Mouse (Mus musculus) cerebellum, adult 9-11 months (tissue): Measurements from ENCODE around the gene Pank3.

Source experiments
- DNase-seq: peaks from one replicate; pipeline ENCODE4 v3.0.0; 2022

The Pank3 gene

DNA sequence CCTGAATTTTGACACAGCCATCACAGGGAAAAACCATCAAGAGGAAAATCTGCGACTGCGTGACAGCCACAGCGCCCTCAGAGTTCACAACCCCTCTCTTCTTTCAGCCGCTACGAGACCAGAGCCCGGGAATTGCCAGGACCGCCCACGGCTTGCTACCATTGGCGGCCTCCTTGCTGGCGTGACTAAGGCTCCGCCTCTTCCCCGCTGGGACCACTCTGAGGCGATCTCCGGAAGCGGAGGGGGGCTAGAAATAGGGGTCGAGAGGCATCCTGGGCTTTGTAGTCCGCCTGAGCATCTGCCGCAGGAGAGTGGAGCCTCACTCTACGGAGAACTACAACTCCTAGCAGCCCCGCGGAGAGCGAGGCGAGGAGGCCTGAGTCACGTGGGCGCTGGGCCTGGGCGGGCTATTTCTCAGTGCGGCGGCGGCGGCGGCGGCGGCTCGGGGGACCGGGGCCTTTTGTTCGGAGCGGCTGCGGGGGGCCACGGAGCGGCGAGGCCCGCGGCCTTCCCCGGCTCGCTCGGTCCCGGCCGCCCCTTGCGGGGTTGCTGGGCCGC lies at the start of gene Pank3:
Gene Pank3 (plus strand): TSS at position 297 of the 558 bp plus-strand sequence.
- peak; percentile 99 for DNase-seq

DNA sequence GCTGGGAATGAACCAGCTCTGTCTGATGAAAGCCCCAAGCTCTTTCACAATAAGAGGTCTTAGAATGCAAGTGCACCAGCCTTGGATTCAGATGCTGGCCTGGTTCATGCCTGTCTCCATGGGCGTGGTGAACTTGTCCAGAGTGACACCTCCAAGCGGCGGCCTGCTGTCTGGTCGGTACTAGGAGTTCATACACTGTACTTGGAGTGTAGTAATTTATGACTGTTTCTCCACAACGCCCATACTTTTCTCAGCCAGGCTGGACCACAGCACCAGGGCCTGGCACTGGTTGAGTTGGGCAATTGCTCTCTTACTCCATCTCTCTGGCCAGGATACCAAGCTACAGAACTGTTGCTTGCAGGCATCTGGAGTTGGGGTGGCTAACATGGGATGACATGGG lies 45.4 kb upstream of the Pank3 start:
- no peak for DNase-seq

DNA sequence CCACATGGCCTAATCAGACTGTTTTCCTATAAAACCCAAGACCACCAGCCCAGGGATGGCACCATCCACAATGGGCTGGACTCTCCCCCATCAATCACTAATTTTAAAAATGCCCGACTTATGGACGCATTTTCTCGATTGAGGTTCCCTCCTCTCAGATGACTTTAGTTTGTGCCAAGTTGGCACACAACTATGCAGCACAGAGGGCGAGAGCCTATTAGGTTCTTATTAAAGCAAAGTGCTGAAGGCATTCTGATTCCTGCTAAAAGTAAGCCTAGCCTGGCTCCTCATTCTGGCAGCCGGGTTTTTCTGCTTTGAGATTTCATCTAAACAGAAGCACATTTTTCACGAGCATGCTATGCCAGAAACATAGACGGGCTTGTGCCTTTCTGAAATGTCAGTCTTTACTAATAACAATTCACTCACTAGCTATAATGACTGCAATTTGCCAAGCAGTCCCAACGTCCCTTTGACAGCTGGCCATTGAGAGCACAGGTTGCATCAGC lies 42.9 kb upstream of the Pank3 start:
- DNase-seq, result no peak

DNA sequence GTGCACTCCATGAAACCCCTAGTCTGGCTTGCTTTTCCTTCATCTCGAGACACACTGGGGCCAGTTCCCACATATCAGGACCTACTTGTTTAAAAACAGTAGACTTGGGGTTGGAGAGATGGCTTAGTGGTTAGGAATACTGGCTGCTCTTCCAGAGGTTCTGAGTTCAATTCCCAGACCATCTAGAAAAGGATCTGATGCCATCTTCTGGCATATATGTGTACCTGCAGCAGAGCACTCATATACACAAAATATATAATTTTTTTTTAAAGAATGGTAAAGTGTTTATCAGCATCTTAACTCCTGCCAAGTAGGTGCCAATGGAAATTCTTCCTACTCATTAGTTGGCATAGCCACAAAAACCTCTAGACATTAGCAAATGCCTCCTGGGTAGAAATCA lies 41.1 kb upstream of the Pank3 start:
- no peak for DNase-seq

DNA sequence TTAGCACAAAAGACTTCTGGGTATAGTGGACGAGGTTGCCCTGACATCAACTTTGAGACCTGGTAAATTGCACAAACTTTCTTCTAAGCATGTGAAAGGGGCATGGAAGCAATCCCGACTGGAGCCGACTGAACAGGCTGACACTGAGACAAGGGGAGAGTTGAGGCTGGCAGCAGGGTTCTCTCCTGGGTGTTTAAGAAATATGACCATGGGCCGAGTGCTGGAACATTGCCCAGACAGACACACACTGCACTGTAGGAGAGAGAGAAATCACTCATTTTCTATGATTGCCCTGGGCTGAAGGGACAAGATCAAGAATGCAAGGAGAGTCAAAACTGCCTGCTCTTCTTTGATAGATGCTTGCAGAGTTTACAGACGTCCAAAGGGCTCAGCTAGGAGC lies 40.1 kb upstream of the Pank3 start:
- DNase-seq, result no peak

DNA sequence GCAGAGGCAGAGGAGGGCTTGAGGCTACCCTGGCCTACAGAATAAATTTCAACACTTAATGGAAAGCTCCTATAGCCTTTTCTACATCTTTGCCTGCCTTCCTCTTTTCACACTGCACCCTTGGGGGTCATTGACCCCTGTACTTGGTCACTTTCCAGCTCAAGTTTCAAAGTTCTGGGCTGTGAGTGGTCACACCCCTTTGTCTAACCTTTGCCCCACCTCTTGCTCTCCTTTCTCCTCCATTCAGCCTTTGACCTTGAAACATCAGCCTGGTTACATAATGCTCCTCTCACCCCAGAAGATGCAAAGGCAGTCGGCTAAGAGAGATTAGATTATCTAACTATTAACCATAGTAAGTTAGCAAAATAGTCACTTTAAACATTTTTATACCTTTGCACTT lies 36.9 kb upstream of the Pank3 start:
- no peak for DNase-seq

DNA sequence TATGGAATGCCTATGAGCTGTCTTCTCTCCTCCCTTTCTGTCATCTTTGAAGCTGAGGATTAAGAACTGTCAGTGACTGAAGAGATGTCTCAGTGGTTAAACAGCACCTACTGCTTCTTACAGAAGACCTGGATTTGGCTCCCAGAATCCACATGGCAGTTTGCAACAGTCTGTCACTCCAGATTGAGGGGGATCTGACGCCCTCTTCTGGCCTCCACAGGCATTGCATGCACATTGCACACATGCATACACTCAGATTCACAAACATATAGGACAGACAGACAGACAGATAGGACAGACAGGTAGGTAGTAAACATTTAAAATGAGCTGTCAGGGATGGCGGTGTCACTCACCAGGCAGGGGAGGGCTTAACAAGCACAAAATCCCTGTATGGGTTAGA lies 32.5 kb upstream of the Pank3 start:
- no peak for DNase-seq

DNA sequence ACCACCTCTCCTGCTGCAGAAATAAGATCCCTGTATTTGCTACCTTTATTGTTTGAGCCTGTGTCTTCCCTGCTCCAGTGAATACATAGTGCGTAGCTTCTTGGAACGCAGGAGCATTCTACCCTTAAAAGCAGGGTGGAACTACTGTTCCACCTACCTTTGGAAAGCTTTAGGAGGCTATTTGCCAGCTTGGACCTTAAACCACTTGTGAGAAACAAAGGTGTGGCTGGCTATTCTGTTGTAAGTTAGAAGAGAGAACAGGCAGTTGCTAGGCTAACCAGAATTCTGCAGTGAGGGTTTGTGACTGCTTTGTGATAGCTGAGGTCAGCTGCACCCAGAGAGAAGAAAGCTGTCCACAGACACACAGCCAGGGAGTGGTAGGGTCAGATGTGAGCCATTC lies 32.0 kb upstream of the Pank3 start:
- no peak for DNase-seq

DNA sequence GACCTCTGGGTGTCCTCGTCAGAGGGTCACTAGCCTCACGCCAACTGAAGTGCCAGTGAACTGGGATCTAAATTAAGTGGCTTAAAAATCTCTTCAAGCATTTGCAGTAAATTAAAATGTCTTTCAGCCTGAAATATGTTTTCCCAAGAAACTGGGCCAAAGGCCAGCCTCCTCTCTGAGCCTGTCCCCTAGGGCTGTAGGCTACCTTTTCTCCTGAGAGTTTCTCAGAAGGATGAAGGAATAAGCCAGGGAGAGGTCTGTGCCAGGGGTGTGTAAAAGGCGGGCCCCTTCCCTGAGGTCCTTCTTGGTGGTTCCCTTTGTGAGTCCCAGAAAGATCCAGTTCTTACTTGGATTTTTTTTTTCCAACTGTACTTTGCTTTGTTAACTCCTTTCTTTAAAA lies 31.2 kb upstream of the Pank3 start:
- no peak for DNase-seq

DNA sequence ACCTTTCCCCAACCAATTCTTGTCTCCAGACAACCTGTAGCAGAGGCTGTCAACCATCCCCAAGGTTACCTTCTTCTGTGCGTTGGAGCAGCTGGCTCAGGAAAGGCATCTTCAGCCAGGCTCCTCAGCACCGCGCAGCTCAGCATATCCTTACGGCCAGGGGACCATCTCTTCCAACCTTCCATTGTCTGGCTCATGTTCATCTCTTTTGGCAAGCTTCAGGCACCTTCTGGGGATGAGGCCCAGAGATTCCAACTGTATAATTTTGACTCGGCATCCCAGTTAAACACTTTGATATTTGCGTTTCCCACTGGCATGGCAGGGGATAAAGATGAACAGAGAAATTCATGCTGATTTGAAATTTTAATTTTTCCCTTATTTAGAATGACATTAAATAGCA lies 25.7 kb upstream of the Pank3 start:
- no peak for DNase-seq

DNA sequence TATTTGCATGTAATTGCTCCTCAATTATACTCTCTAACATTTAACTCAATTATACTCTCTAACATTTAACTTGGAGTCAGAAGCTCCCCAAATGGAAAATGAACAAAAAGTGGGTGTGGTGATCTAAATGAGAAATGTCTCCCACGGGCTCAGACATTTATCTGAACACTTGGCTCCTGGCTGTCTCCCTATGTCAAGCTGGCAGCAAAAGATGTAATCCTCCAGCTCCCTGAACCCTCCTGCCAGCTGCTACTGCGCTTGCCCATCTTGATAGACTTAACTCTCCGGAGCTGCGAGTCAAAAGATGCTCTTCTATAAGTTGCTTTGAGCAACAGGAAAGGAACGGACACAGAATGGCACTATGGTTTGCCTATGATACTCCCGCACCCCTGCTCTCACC lies 24.7 kb upstream of the Pank3 start:
- no peak for DNase-seq

DNA sequence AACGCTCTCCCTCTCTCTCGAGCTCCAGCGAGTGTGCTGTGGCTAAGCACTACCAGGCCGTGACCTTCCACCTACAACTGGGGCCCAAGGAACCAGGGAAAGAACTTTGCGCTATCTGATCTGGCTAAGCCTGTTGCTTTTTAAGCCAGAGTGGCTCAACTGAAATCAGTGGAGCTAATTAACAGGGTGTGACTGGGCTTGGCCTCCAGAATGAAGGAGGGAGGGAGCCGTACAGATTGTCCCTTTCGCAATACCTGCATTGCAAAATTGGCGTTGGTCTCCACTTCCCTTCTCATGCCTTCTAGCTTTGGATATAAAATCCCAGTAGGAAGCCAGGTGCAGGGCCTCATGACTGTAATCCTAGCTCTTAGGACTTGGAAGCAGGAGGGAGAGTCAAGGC lies 18.7 kb upstream of the Pank3 start:
- no peak for DNase-seq

DNA sequence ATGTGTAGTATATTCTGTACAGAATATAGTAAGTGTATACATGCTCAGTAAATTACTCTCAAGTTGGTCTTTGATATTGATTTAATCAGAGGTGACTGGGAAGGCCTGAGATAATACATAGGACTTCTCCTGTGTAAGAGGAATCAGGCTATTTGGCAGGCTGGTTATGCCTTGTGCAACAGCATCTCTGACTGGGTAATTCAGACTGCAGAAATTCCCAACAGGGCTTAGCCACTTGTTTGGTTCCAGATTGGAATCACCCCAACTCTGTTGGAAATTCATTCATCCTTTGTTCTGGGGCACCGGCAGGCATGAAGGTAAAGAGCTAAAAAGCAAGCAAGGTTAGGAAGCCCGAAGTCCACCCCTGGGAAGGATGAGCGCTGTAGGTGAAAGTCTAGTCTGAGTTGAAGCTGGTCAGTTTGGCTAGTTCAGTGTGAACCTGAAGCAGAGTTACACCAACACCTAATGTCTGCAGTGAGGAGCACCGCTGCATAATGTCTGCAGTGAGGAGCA lies 14.3 kb upstream of the Pank3 start:
- DNase-seq, result no peak

DNA sequence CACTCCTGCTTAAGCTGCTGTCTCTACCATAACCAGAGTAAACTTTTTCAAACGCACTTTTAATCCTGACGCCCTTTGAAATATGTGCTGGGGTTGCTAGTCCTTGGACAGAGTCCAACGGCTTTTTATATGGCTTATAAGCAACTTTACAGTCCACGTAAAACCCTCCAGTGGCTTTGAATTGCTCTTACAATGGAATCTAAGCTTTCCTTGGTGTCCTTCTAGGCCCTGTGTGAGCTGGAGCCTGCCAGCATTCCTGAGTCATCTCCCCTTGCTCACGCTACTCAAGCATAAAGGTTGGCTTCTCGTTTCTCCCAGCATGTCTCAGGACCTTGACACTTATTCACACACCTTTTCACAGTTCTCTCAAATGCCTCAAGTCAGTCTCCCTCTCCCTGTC lies 13.7 kb upstream of the Pank3 start:
- DNase-seq, result no peak

DNA sequence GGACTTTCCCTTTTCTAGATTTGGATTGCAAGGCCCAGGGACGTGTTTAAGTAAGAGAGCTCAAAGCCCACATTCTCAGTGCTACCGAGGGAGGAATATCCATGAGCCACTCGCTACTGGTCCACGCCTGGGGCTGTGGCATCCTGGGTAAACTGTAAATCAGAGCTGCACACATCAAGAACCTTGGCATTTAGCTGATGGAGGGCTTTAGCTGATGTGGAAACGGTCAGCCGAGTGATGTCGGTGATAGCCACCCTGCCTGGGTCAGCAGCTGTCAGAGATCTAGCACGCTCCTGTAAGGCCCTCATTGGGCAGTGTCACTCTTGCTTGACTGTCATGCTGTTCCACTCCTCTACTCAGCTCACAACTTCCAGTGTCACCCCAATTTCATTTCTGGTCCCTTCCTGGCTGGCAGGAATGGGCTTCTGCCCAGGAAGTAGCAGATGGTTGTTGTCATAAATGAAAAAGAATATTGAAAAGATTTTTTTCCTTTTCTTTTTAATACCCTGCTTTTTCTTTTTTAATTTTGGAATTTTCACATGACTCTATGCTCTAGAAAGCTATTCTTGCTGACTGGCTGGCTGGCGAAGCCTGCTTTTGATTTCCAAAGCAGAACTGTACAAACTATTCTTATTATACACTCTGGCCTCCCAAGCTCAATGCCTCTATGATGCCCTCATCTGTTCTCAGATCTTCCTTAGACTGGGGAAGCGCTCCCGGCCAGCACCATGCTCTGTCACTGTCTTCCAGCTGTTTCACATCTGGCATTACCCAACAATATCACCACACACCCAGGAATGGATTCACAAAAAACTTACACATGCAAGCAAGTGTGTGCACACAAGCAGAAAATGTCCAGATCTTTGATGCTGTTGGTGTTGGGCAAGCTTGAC lies 12.6 kb upstream of the Pank3 start:
- DNase-seq, result no peak

DNA sequence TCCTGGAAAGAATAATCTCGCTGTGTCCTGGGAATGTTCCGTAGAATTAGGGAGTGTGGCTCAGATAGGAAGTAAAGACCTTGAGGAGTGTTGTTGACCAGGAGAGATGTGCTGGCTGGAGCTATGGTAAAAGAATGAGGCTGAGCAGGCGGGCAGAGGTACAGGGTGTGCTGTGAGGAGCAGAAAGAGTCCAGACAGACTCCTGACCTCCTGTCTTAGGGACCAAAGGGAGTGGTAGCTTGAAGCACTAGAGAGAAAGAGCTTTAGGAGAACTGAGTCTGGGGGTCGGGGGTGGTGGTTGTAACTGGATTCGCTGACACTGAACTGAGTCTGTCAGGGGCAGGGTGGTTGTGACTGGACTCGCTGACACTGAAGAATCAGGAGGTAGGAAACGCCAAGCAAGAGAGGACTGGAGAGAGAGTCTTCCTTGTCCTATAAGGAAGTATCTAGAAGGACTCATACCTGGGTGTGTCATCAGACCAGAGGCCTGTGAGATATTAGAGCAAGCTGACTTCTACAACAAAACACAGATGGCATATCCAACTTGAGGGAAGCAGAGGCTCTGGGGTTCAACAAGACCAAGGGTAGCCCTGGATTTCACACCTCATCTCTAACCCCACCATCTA lies 9.2 kb upstream of the Pank3 start:
- DNase-seq, result no peak

DNA sequence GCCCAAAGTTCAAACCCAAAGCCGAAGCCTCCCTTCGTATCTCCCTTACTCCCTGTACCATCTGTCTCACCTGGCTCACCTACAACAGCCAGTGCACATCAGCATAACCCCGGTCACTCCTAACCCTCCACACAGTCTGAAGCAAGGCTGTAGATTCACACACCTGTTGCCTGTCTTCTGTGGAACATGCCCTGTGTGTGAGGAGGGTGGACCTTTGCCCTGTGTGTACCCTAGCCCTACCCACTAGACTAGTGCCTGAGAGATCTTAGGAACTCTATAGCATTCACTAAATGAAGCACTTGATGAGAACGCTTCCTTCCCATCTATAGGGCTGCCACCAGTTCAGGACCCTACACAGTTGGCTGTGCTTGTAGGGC lies 8.7 kb upstream of the Pank3 start:
- no peak for DNase-seq

DNA sequence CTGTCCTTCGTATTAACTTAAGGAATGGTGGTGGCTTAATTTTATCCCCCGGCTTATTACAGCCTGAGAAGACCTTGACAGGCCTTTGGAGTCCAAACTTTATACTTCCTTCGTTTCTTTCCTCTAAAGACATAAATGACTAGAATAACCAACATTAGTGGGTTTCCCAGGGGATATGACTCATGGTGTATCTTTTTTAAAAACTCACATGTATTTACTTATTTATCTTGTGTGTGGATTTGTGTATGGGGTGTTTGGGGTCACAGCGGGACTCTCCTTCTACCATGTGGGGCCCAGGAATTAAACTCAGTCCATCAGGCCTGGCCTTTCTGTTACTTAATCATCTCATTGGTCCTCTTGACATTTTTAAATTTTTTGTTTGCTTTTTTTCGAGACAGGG lies 2.4 kb upstream of the Pank3 start:
- no peak for DNase-seq

DNA sequence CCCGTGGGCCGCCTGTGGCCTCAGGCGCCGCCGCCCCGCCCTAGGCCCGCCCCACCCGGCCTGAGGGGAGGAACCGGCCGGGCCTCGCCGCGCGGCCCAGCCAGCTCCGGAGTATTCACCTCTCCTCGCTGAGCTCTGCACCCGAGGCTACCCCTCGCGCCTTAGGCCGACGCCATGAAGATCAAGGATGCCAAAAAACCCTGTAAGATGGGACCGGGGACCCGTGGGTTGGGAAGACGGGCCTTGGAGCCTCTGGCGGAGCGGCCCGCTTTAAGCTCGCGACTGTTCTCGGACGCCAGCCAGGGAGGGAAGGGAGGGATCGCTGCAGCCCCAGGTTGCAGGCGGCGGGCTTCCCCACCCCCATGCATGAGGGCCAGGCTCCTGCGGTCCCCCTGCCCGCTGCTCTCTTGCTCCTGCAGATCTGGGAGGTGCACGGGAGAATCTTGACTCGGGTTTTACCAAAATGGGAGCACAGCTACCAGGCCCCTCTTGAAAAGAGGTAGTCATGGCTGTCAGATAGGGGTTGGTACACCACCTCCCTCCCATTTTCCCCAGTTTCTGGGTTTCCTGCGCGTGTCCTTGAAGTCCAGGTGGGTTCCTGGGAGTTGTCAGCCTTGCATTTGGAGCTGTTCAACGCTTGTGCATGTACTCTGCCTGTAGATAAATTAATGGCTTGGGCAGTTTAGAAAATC lies 608 bp downstream of the Pank3 start:
- DNase-seq, result peak; percentile 87

DNA sequence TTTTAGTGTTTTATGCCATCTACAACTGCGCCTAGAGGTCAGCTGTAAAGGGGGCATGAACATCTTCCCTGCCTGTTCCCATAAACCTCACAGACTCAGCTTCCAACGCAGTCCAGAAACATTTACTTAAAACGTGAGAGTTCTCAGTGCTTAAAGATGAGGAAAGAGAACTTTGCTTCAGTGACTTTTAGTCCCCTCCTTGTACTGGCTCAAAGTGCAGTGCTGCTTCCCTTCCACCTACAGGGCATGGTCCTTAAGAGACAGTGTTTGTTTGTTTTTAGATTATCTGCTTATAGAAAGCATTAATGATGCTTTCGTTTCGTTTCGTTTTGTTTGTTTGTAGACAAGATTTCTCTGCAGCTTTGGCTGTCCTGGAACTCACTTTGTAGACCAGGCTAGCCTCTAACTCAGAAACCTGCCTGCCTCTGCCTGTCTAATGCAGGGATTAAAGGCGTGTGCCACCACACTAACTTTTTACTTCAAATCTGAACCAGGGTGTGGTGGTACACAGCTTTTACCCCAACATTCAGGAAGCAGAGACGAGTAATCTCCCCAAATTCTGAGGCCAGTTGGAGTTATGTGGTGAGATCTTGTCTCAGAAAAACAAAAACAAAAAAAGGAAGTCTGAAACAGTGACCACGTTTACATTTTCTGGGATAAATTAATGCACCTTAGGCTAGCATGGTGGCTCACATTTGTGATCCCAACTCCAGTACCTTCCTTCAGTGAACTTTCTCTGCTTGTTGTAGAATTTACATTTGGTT lies 1.6 kb downstream of the Pank3 start:
- DNase-seq, result no peak

DNA sequence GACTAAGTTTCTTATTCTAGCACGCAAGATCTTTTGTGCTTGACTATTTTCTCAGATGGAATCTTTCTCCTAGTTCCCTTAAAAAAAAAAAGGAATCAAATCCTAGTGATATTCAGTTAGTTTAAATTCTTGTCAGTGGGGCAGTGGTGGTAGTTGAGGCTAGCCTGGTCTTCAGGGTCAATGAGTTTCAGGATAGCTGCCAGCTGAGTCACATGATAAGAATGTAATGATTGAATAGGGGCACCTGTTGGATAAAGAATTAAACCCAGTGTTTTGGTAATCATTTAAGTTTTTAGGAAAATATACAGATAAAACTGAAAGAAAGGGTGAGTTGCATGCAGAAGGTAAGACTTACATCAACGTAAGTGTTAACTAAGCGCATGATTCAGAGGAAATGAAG lies 6.3 kb downstream of the Pank3 start:
- no peak for DNase-seq

DNA sequence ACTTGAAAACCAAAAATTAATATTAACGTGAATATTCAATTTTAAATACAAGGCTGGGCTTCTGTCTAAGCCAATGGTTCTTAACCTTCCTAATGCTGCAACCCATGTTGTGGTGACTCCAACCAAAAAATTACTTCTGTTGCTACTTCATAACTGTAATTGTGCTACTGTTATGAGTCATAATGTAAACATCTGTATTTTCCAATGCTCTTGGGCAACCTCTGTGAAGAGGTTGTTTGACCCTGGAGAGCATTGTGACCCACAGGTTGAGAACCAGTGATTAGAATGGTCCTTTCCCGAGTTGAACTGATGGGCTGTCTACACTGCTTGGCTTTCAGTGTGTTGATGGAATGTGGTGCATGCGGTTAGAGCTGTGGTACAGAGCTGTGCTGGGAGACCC lies 7.2 kb downstream of the Pank3 start:
- DNase-seq, result no peak

DNA sequence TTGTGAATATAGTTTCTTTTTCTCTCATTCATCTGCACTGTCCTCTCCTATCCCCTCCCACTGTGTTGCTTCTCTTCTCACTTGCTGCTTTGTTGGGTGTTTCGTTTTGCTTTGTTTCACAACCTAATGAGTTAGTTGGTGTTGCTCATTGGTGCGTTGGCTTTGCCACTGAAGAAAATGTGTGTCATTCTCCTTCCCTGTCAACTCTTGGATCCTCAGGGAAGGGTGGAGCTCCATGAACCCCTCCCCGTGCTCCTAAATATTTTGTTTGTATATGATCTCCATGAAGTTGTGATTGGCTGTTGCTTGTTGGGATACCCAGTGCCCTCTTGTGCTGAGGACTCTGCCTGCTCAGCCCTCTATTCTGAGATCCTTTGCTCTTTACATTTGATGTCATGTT lies 11.1 kb downstream of the Pank3 start:
- no peak for DNase-seq
